In genomic region chr10:20975963-20976362, GRCm38 (mm10) we compare ENCODE assay signal across 17 mouse cellular contexts. TPM values are rescaled to one million over a fixed set of nuclear protein-coding genes. Genes with fewer than 3 reads are reported as not detected.
DNase-seq lines count a peak whose midpoint lies in the region; ATAC-seq and TF ChIP-seq lines count a peak whose summit lies in the region.
"Had no signal": no experiment of that assay in that cellular context is flagged by ENCODE, and none has a peak within 500 bp of the region (broad histone marks: within the 10 kb centered on the region; RNA-seq: fewer than 3 reads in every experiment).

No protein-coding gene starts in this region.

- no peaks in the 10 kb centered on the region for H3K4me1 ChIP-seq in hindbrain, postnatal 0 days (ENCODE audit: insufficient read depth, low read length)
- H3K4me1 ChIP-seq in hindbrain, embryonic 12.5 days = no peaks in the 10 kb centered on the region
- no peaks in the 10 kb centered on the region for H3K4me1 ChIP-seq in lung, postnatal 0 days (ENCODE audit: insufficient read depth, low read depth, low read length)
- H3K4me1 ChIP-seq in MEL (ENCODE audit: control insufficient read depth in 1 of 2, insufficient read depth in 2 of 2, low read length in 2 of 2) = no peaks in the 10 kb centered on the region
- H3K4me1 ChIP-seq: hindbrain, embryonic 13.5 days; intestine, embryonic 15.5 days had no signal

- TF ChIP-seq RAD21 in MEL (IDR thresholded peaks at IDR 0.05; ENCODE audit: low read depth, low read length) = peak; percentile 84

- no peak for TF ChIP-seq EP300 in lung, postnatal 0 days (IDR thresholded peaks at IDR 0.05)
- no peak for TF ChIP-seq EP300 in MEL (IDR thresholded peaks at IDR 0.05; ENCODE audit: low read depth in 1 of 2, low read length in 2 of 2)

- DNase-seq in hindbrain, postnatal 0 days (ENCODE audit: low spot score) = no peak
- DNase-seq in lung, postnatal 0 days (ENCODE audit: low spot score) = no peak
- no peak for DNase-seq in lung, postnatal 4 days
- DNase-seq in MEL (ENCODE audit: low read depth, low spot score) = peak; percentile 58
- DNase-seq in retina, postnatal 1 day = peak; percentile 41
- no peak for DNase-seq in adrenal gland, postnatal 25 days
- no peak for DNase-seq in kidney, adult 11 months
- DNase-seq: cerebellum, postnatal 10 days; heart, adult 18-20 months; kidney, postnatal 25 days; right cerebral cortex, postnatal 4 days; thymus, postnatal 4 days had no signal

- H3K79me2 ChIP-seq in MEL (ENCODE audit: control insufficient read depth, insufficient read depth, low read length, poor library complexity) = no peaks in the 10 kb centered on the region

- TF ChIP-seq POLR2A in MEL (IDR thresholded peaks at IDR 0.05; ENCODE audit: control insufficient read depth in 1 of 2, insufficient read depth in 1 of 2, low read depth in 1 of 2, low read length in 2 of 2, poor library complexity in 1 of 2) = no peak

- no peak overlapping the region for H3K4me3 ChIP-seq in hindbrain, postnatal 0 days (ENCODE audit: low read length)
- H3K4me3 ChIP-seq in hindbrain, embryonic 12.5 days = no peak overlapping the region
- H3K4me3 ChIP-seq in lung, postnatal 0 days (ENCODE audit: low read depth, low read length) = no peak overlapping the region
- H3K4me3 ChIP-seq in MEL (ENCODE audit: control insufficient read depth in 1 of 2, insufficient read depth in 1 of 2, low read depth in 2 of 2, low read length in 2 of 2) = no peak overlapping the region
- H3K4me3 ChIP-seq: hindbrain, embryonic 13.5 days; intestine, embryonic 15.5 days had no signal

- no peaks in the 10 kb centered on the region for H3K9me3 ChIP-seq in hindbrain, postnatal 0 days (ENCODE audit: low read length)
- H3K9me3 ChIP-seq in hindbrain, embryonic 12.5 days (replicated peaks) = no peaks in the 10 kb centered on the region
- H3K9me3 ChIP-seq in lung, postnatal 0 days (ENCODE audit: low read length) = no peaks in the 10 kb centered on the region
- H3K9me3 ChIP-seq in MEL (replicated peaks; ENCODE audit: insufficient read depth, low read length) = no peaks in the 10 kb centered on the region
- H3K9me3 ChIP-seq: hindbrain, embryonic 13.5 days; intestine, embryonic 15.5 days had no signal

- 72% methylated on average over 3 of the region's 3 CpGs for WGBS in hindbrain, postnatal 0 days
- 85% methylated on average over 3 of the region's 3 CpGs for WGBS in hindbrain, embryonic 12.5 days
- 80% methylated on average over 3 of the region's 3 CpGs for WGBS in lung, postnatal 0 days

- H3K36me3 ChIP-seq in hindbrain, postnatal 0 days (ENCODE audit: insufficient read depth, low read length) = peaks cover 27% of the 10 kb centered on the region
- peaks cover 21% of the 10 kb centered on the region for H3K36me3 ChIP-seq in hindbrain, embryonic 12.5 days
- no peaks in the 10 kb centered on the region for H3K36me3 ChIP-seq in lung, postnatal 0 days (ENCODE audit: insufficient read depth, low read length)
- no peaks in the 10 kb centered on the region for H3K36me3 ChIP-seq in MEL (ENCODE audit: control insufficient read depth in 1 of 2, insufficient read depth in 2 of 2, low read length in 2 of 2)
- H3K36me3 ChIP-seq: intestine, embryonic 15.5 days had no signal

- no peak overlapping the region for H3K9ac ChIP-seq in hindbrain, postnatal 0 days (replicated peaks; ENCODE audit: low read length)
- H3K9ac ChIP-seq in hindbrain, embryonic 12.5 days = no peak overlapping the region
- no peak overlapping the region for H3K9ac ChIP-seq in lung, postnatal 0 days (replicated peaks; ENCODE audit: low read depth)
- H3K9ac ChIP-seq in MEL (ENCODE audit: control insufficient read depth, low read depth, low read length, poor library complexity, severe bottlenecking) = no peak overlapping the region
- H3K9ac ChIP-seq: hindbrain, embryonic 13.5 days; intestine, embryonic 15.5 days had no signal

- H3K27me3 ChIP-seq in hindbrain, postnatal 0 days (ENCODE audit: insufficient read depth, low read length) = no peaks in the 10 kb centered on the region
- no peaks in the 10 kb centered on the region for H3K27me3 ChIP-seq in hindbrain, embryonic 12.5 days
- no peaks in the 10 kb centered on the region for H3K27me3 ChIP-seq in lung, postnatal 0 days (replicated peaks; ENCODE audit: insufficient read depth, low read length)
- H3K27me3 ChIP-seq in MEL (ENCODE audit: control insufficient read depth in 1 of 2, insufficient read depth in 2 of 2, low read length in 2 of 2) = no peaks in the 10 kb centered on the region
- H3K27me3 ChIP-seq: hindbrain, embryonic 13.5 days; intestine, embryonic 15.5 days had no signal

- ATAC-seq in hindbrain, postnatal 0 days = no peak
- no peak for ATAC-seq in hindbrain, embryonic 12.5 days (ENCODE audit: low FRiP score)
- ATAC-seq in lung, postnatal 0 days = no peak
- ATAC-seq: CD4-positive, CD25-positive, alpha-beta regulatory T cell, adult 4 months; forebrain, embryonic 16.5 days; intestine, embryonic 15.5 days had no signal

- TF ChIP-seq CTCF in hindbrain, postnatal 0 days (IDR thresholded peaks at IDR 0.05; ENCODE audit: low read depth) = peak; percentile 54
- peak; percentile 54 for TF ChIP-seq CTCF in lung, postnatal 0 days (IDR thresholded peaks at IDR 0.05)
- peak; percentile 35 to 67 (median 66); a peak in 5 of 6 replicates for TF ChIP-seq CTCF in MEL (IDR thresholded peaks at IDR 0.05 in 2 of 3, conservative IDR thresholded peaks at IDR 0.05 in 1 of 3; ENCODE audit: control insufficient read depth in 1 of 3, insufficient read depth in 1 of 3, low read depth in 2 of 3, low read length in 3 of 3, poor library complexity in 1 of 3, severe bottlenecking in 1 of 3)

- no peak overlapping the region for H3K27ac ChIP-seq in hindbrain, postnatal 0 days
- H3K27ac ChIP-seq in hindbrain, embryonic 12.5 days = no peak overlapping the region
- H3K27ac ChIP-seq in lung, postnatal 0 days (ENCODE audit: low read length) = no peak overlapping the region
- no peak overlapping the region for H3K27ac ChIP-seq in MEL (ENCODE audit: control insufficient read depth, low read depth, low read length)
- H3K27ac ChIP-seq: hindbrain, embryonic 13.5 days; intestine, embryonic 15.5 days had no signal

- H3K4me2 ChIP-seq in hindbrain, postnatal 0 days (ENCODE audit: low read depth, low read length) = no peak overlapping the region
- H3K4me2 ChIP-seq in hindbrain, embryonic 12.5 days (replicated peaks) = no peak overlapping the region
- H3K4me2 ChIP-seq in lung, postnatal 0 days (replicated peaks; ENCODE audit: low read depth, low read length) = no peak overlapping the region
- H3K4me2 ChIP-seq: hindbrain, embryonic 13.5 days; intestine, embryonic 15.5 days had no signal

TF ChIP-seq in MEL, 35 proteins besides CTCF, POLR2A, EP300 and RAD21:
- TF ChIP-seq CHD1 (IDR thresholded peaks at IDR 0.05; ENCODE audit: low read depth, low read length) (no peak), TCF12 (IDR thresholded peaks at IDR 0.05; ENCODE audit: low read depth, low read length) (no peak), MYC (IDR thresholded peaks at IDR 0.05; ENCODE audit: low read depth, low read length) (no peak), ELF1 (IDR thresholded peaks at IDR 0.05; ENCODE audit: low read depth, low read length) (no peak), SMC3 (IDR thresholded peaks at IDR 0.05; ENCODE audit: low read depth, low read length) (peak; percentile 74), JUND (IDR thresholded peaks at IDR 0.05; ENCODE audit: low read depth, low read length) (0 out of 2 replicates have a peak, but pooled peaks have one; percentile 54), USF1 (IDR thresholded peaks at IDR 0.05; ENCODE audit: low read depth, low read length) (no peak), ZC3H11A (IDR thresholded peaks at IDR 0.05; ENCODE audit: low read depth, low read length) (peak; percentile 63), GATA1 (IDR thresholded peaks at IDR 0.05; ENCODE audit: low read depth, low read length) (no peak), E2F4 (IDR thresholded peaks at IDR 0.05; ENCODE audit: borderline replicate concordance, low read depth, low read length) (no peak), NELFE (IDR thresholded peaks at IDR 0.05; ENCODE audit: low read depth, low read length) (no peak), GABPA (IDR thresholded peaks at IDR 0.05; ENCODE audit: low read depth, low read length) (no peak), RCOR1 (IDR thresholded peaks at IDR 0.05; ENCODE audit: low read depth, low read length) (no peak), CHD2 (IDR thresholded peaks at IDR 0.05; ENCODE audit: low read length) (no peak), ZNF384 (IDR thresholded peaks at IDR 0.05; ENCODE audit: low read depth, low read length) (no peak), MAFK (IDR thresholded peaks at IDR 0.05; ENCODE audit: borderline replicate concordance, low read depth, low read length) (no peak), MEF2A (IDR thresholded peaks at IDR 0.05; ENCODE audit: extremely low read depth, insufficient replicate concordance, low read depth, low read length, poor library complexity, severe bottlenecking) (no peak), MAZ (IDR thresholded peaks at IDR 0.05; ENCODE audit: low read depth, low read length) (no peak)
TF ChIP-seq in MEL: peak in this region for 3.

RNA-seq across cellular contexts. Expression of gene Ahi1, which starts 23.6 kb away (rescaled TPM):
- 210 and 218 TPM in 2 replicates for total RNA-seq in hindbrain, postnatal 0 days (2014; rRNA removed)
- 138 and 143 TPM in 2 replicates for polyA plus RNA-seq in hindbrain, postnatal 0 days (2015; fragmentation: Nextera tagmentation; extraction: Ambion mirVana)
- 29.4 and 30.9 TPM in 2 replicates for polyA plus RNA-seq in hindbrain, embryonic 12.5 days (2016; fragmentation: Nextera tagmentation; extraction: Ambion mirVana)
- 3.2 and 3.4 TPM in 2 replicates for polyA plus RNA-seq in lung, postnatal 0 days (2015; fragmentation: Nextera tagmentation; extraction: Ambion mirVana)
- 3.0 and 3.3 TPM in 2 replicates for total RNA-seq in MEL (2012; rRNA removed)
- polyA plus RNA-seq in MEL (2012; ENCODE audit: insufficient read depth in 1 of 2, insufficient read length in 2 of 2, low read depth in 1 of 2, low replicate concordance in 2 of 2, missing spikeins in 1 of 2) = 1 to 10 TPM in 1 of 2 experiments, not detected in 1; 3.6 TPM
- 31.9 and 33.1 TPM in 2 replicates for total RNA-seq in adrenal gland, postnatal 25 days (2021)

Comparison
In these comparisons a context has a peak if more than half of its experiments do, and no peak if none do; other contexts are left out.
1. DNase-seq: peak in MEL (single experiment) and retina, postnatal 1 day (single experiment); none in hindbrain, postnatal 0 days (single experiment), lung, postnatal 0 days (single experiment), lung, postnatal 4 days (0 of 2), adrenal gland, postnatal 25 days (single experiment) and kidney, adult 11 months (single experiment).
2. Peak in every context shown above with its lines, with median percentiles within 50 percentile points of each other: CTCF ChIP-seq.